Mouse (Mus musculus): ENCODE measurements around the gene Glod4. TPM values are rescaled to one million over a fixed set of nuclear protein-coding genes. Genes with fewer than 3 reads are reported as not detected.

Gene Glod4
- polyA plus RNA-seq (2012; ENCODE audit: insufficient read depth, insufficient read length, low replicate concordance, missing spikeins): not detected in 2 replicates

DNA sequence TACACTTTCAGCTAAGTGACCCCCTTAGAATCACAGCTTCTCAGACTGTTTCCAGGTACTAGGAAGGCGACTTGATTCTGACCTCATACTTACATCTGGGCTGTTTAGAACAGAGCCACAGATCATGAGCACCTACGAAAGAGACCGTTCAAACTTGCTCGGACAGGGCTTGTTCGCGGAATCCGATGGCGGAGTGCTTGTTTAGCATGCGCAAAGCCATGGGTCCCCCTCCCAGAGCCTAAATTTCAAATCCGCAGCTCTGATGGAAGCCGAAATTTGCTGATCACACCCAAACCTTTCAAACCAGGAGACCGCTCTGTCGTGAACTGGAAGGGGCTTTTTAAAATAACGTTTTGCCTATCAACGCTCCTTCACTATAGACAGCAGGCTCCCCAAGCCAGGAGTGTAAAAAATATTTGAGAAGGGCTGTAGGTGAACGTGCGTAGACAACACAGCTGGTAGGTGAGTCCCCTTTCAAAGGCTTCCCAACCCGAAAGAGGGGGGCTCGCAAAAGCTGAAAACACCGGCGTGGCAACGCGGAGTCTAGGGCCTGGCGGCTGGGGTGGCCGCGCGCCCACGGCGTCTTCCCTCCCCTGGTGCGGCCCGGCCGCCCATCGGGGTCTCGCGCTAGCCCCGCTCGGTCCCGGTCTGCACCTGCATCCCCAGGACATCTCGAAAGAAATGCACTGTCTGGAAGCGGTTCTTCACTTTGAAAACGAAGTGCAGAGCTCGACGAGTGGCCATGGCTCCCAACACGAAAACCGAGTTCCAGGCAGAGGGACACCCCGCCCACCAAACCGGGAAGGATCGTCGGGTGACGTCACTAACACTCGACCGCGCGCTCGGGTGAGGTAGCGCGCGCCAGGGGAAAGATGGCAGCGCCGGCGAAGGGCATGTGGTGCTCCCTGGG, at the start of gene Glod4, which contains the start of gene Mrm3:
Glod4 (minus strand) TSS at position 825 of the 910 bp plus-strand sequence.
Mrm3 (plus strand) TSS at position 815 of the 910 bp plus-strand sequence.
- TF ChIP-seq CTCF (IDR thresholded peaks at IDR 0.05; ENCODE audit: insufficient read depth, low read depth, low read length) (no peak), POLR2A (IDR thresholded peaks at IDR 0.05; ENCODE audit: insufficient read depth, low read depth, low read length) (peak; percentile 74)
- WGBS: under 1% methylated on average over 61 of the region's 61 CpGs

DNA sequence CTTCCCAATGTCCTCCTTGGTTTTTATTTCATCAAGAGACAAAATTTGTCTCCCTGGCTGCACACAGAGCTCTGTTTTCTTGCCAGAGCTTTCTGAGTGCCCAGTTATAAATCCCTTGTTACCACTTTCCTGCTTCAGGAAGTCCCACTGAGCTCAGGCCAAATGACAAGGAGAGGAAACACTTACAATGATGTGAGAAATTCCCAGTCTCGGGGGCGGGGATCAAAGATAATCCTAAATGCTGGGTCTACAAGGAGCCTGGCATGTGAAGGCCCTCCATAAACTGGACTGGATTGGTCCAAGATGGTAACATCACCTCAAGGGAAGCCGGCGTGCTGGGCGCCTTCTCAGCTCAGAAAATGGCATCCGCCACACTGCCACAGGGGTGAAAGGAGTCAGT, 49.3 kb upstream of the Glod4 start:
- WGBS: 85% methylated on average over 6 of the region's 6 CpGs
- Histone ChIP-seq H3K4me3 (ENCODE audit: insufficient read depth, low read depth, low read length) (no peak overlapping the region), H3K4me1 (ENCODE audit: control insufficient read depth, insufficient read depth, low read length) (peaks cover 8% of the 10 kb centered on the region), H3K27ac (ENCODE audit: insufficient read depth, low read depth, low read length) (no peak overlapping the region)
- TF ChIP-seq CTCF (IDR thresholded peaks at IDR 0.05; ENCODE audit: insufficient read depth, low read depth, low read length) (no peak), POLR2A (IDR thresholded peaks at IDR 0.05; ENCODE audit: insufficient read depth, low read depth, low read length) (no peak)

More for the DNA sequence above, at the start of gene Glod4, which contains the start of gene Mrm3:
- peak within 1 kb of the TSS; percentile 87 for H3K4me3 ChIP-seq (ENCODE audit: insufficient read depth, low read depth, low read length)
- peaks cover 2% of the 10 kb centered on the region; the same call in 1 of the 2 replicates for H3K4me1 ChIP-seq (ENCODE audit: control insufficient read depth, insufficient read depth, low read length)
- peak within 1 kb of the TSS; percentile 54; the same call in 1 of the 2 replicates for H3K27ac ChIP-seq (ENCODE audit: insufficient read depth, low read depth, low read length)

DNA sequence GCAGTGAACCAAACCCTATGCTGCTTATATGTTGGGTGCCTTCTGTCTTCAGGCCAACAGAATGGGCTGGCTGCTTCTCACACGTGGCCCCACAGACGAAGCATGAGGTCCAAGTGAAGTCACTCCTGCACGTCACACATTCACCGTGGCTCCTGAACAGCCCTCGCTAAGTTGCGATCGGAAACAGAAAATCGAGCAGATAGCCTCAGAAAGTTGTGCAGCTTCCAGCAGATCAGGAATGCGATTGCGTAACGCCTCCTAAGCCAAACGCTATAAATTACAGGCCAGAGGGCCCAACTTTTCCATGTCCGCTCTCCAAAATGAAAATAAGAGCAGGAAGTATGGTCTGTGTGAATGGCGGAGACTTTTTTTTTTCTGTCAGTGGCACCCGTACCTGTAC, 48.9 kb upstream of the Glod4 start:
- WGBS: 84% methylated on average over 15 of the region's 15 CpGs
- H3K4me3 ChIP-seq (ENCODE audit: insufficient read depth, low read depth, low read length): no peak overlapping the region
- H3K27ac ChIP-seq (ENCODE audit: insufficient read depth, low read depth, low read length): no peak overlapping the region
- H3K4me1 ChIP-seq (ENCODE audit: control insufficient read depth, insufficient read depth, low read length): peaks cover 7% of the 10 kb centered on the region
- no peak for TF ChIP-seq CTCF (IDR thresholded peaks at IDR 0.05; ENCODE audit: insufficient read depth, low read depth, low read length)
- TF ChIP-seq POLR2A (IDR thresholded peaks at IDR 0.05; ENCODE audit: insufficient read depth, low read depth, low read length): no peak

DNA sequence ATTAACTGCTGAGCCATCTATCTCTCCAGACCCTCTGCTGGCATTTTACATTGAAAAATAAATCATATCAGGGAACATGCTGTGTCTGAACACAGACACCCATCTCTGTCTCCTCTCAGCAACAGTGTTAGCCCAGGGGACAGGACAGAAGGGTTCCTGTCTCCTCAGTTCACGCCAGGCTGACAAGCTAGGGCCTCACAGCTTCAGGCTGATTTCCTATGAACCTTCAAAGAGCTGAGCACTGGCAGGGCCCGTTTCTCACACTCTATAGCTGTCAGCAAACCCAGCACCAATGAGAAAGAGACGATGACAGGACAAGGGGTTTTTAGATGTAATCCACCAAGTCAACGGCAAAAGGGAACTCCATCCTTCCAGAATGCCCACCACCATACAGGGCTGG, 48.4 kb upstream of the Glod4 start:
- Histone ChIP-seq H3K27ac (ENCODE audit: insufficient read depth, low read depth, low read length) (no peak overlapping the region), H3K4me3 (ENCODE audit: insufficient read depth, low read depth, low read length) (no peak overlapping the region), H3K4me1 (ENCODE audit: control insufficient read depth, insufficient read depth, low read length) (peaks cover 7% of the 10 kb centered on the region)
- 88% methylated on average over 4 of the region's 4 CpGs for WGBS
- no peak for TF ChIP-seq POLR2A (IDR thresholded peaks at IDR 0.05; ENCODE audit: insufficient read depth, low read depth, low read length)
- no peak for TF ChIP-seq CTCF (IDR thresholded peaks at IDR 0.05; ENCODE audit: insufficient read depth, low read depth, low read length)

DNA sequence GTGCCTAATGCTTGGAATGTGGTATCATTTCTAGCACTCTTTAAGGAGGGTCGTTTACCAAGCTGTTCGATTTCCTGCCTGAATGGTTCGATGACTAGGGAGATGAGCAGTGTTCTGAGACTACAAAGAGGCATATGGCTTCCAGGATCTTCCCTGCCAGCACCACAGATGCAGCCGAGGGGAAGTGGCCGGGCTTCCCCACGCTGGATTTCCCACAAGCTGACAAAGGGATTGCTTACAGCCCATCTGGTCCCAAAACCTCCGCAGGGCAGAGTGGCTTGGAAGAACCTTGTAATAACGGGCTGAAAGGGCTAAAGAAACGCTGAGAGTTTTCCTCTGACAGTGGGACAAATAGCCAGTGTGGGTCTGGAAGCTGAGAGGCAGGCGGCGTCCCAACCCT, 46.8 kb upstream of the Glod4 start:
- 37% methylated on average over 11 of the region's 11 CpGs for WGBS
- TF ChIP-seq POLR2A (IDR thresholded peaks at IDR 0.05; ENCODE audit: insufficient read depth, low read depth, low read length): no peak
- no peak for TF ChIP-seq CTCF (IDR thresholded peaks at IDR 0.05; ENCODE audit: insufficient read depth, low read depth, low read length)
- no peak overlapping the region for H3K4me3 ChIP-seq (ENCODE audit: insufficient read depth, low read depth, low read length)
- H3K4me1 ChIP-seq (ENCODE audit: control insufficient read depth, insufficient read depth, low read length): peaks cover 10% of the 10 kb centered on the region
- no peak overlapping the region for H3K27ac ChIP-seq (ENCODE audit: insufficient read depth, low read depth, low read length)

DNA sequence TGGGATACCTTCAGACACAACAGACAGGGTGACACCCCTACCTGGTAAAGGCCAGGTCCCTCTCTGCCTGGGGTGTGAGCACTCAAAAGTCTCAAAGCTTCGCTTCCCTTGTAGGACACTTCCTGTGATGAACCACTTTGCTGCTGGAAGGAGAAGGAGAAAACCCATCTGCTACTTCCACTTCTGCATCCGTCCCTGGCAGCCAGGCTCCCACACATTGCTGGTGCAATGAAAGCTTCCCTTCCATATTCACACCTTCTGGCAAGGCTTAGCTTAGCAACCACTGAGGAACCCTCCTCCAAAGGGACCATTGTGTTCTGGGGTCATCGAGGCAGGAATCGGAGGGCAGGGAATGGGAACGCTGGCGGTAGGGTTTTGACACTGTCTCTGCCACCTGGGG, 45.1 kb upstream of the Glod4 start:
- no peak overlapping the region for H3K27ac ChIP-seq (ENCODE audit: insufficient read depth, low read depth, low read length)
- H3K4me1 ChIP-seq (ENCODE audit: control insufficient read depth, insufficient read depth, low read length): peaks cover 13% of the 10 kb centered on the region
- TF ChIP-seq POLR2A (IDR thresholded peaks at IDR 0.05; ENCODE audit: insufficient read depth, low read depth, low read length) (no peak), CTCF (IDR thresholded peaks at IDR 0.05; ENCODE audit: insufficient read depth, low read depth, low read length) (no peak)
- 86% methylated on average over 6 of the region's 6 CpGs for WGBS
- no peak overlapping the region for H3K4me3 ChIP-seq (ENCODE audit: insufficient read depth, low read depth, low read length)

DNA sequence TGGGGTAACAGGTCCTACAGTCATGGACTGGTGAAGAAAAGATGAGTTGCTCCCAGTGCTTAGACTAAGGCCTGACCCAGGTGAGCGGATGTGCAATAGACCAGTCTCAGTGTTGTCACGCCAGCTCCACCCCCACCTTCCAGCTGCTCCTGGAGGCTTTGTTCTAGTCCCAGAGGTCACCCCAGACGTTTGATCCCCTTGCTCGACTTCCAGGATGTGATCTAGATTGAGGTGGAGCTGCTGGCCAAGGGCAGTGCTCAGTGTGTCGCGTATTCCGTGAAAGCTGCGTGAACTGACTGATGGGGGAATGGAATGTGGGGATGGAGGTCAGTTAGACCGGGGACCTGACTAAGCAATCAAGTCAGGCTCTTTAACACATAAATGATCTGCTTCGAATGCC, 43.8 kb upstream of the Glod4 start:
- no peak overlapping the region for H3K4me3 ChIP-seq (ENCODE audit: insufficient read depth, low read depth, low read length)
- TF ChIP-seq CTCF (IDR thresholded peaks at IDR 0.05; ENCODE audit: insufficient read depth, low read depth, low read length): no peak
- TF ChIP-seq POLR2A (IDR thresholded peaks at IDR 0.05; ENCODE audit: insufficient read depth, low read depth, low read length): no peak
- WGBS: 80% methylated on average over 10 of the region's 10 CpGs
- no peak overlapping the region for H3K27ac ChIP-seq (ENCODE audit: insufficient read depth, low read depth, low read length)
- H3K4me1 ChIP-seq (ENCODE audit: control insufficient read depth, insufficient read depth, low read length): peaks cover 13% of the 10 kb centered on the region

DNA sequence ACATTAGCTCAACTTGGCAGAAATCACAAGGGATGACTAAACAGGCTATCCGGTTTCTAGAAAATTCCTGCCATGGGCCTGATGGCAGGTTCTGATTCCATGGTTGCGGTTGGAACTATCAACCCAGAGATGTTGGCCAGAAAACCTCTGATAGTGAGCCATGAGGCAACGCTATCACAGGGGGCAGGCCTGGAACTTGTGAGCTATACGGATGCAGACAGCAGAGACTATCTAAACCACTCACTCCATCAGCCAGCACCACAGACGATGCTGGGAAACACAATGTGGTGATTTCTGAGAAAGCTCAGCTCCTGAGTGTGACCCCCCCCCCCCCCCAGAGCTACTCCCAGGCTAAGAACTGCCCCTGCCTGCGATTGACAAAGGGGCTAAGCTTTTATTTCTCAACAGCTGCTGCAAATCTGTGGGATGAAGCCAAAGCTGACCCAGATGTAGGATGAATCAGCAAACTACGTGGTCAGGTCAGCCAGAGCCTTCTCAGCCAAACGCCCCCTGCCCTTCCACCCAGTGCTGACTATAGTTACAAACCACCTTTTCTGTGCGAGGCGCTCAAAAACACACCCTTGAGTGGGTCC, 43.1 kb upstream of the Glod4 start:
- Histone ChIP-seq H3K4me1 (ENCODE audit: control insufficient read depth, insufficient read depth, low read length) (peaks cover 13% of the 10 kb centered on the region), H3K4me3 (ENCODE audit: insufficient read depth, low read depth, low read length) (no peak overlapping the region), H3K27ac (ENCODE audit: insufficient read depth, low read depth, low read length) (no peak overlapping the region)
- WGBS: 67% methylated on average over 10 of the region's 10 CpGs
- TF ChIP-seq POLR2A (IDR thresholded peaks at IDR 0.05; ENCODE audit: insufficient read depth, low read depth, low read length) (no peak), CTCF (IDR thresholded peaks at IDR 0.05; ENCODE audit: insufficient read depth, low read depth, low read length) (no peak)

All from olfactory bulb, adult 2 months (tissue).